Mouse (Mus musculus) limb, embryonic 10.5 days (tissue): ENCODE data around the gene Gm20662. TPM values are rescaled to one million over a fixed set of nuclear protein-coding genes. Genes with fewer than 3 reads are reported as not detected.
A peak's percentile ranks its signal among the peaks of the same experiment; 100 is the strongest.

ENCODE experiments used
- DNase-seq: peaks from one replicate; pipeline ENCODE4 v3.0.0-alpha.2; 2017; ENCODE audit warnings: low spot score
- H3K27ac ChIP-seq: fragments of 300-500 bp; sonication (generic); 2 replicates; pipeline ENCODE4 v1.5.1; 2016; ENCODE audit warnings: mild to moderate bottlenecking
- H3K27me3 ChIP-seq: fragments of 300-500 bp; sonication (generic); 2 replicates; pipeline ENCODE4 v1.6.1; 2016; ENCODE audit warnings: low read depth, mild to moderate bottlenecking; ENCODE audit not compliant: poor library complexity, severe bottlenecking
- H3K36me3 ChIP-seq: fragments of 300-500 bp; sonication (generic); 2 replicates; pipeline ENCODE4 v1.6.1; 2016; ENCODE audit warnings: mild to moderate bottlenecking, moderate library complexity
- H3K4me1 ChIP-seq: fragments of 300-500 bp; sonication (generic); 2 replicates; pipeline ENCODE4 v1.6.1; 2016
- H3K4me3 ChIP-seq: fragments of 300-500 bp; sonication (generic); 2 replicates; pipeline ENCODE4 v1.5.1; 2016; ENCODE audit warnings: mild to moderate bottlenecking, moderate library complexity
- H3K9me3 ChIP-seq: fragments of 300-500 bp; sonication (generic); replicated peaks from 2 replicates; pipeline ENCODE4 v1.6.1; 2016; ENCODE audit warnings: mild to moderate bottlenecking
- WGBS: fragments of 180-500 bp; shearing (Covaris S2); methylation state at CpG from one replicate; pipeline ENCODE4 v1.1.7; 2016; 5-methylcytosine and 5-hydroxymethylcytosine counted together
- microRNA-seq: library from miRNA; unstranded; fragments of <30 nt; microRNA quantifications from one replicate; pipeline ENCODE4, GENCODE M21; 2017
- polyA plus RNA-seq: library from polyadenylated mRNA; unstranded; fragments of >200 nt; fragmentation: Nextera tagmentation; extraction: Ambion mirVana; gene quantifications from 2 replicates; pipeline ENCODE4 v1.2.1, GENCODE M21; 2016

Gm20662 gene
- polyA plus RNA-seq, 1 experiment from 2014 or later, result 0.93 TPM

- DNase-seq, result peak; percentile 95
- Histone ChIP-seq H3K4me3 (peak within 1 kb of the TSS; percentile 96), H3K27me3 (no peaks in the 10 kb centered on the region), H3K36me3 (peaks cover 36% of the 10 kb centered on the region), H3K27ac (peak within 1 kb of the TSS; percentile 89), H3K9me3 (no peaks in the 10 kb centered on the region), H3K4me1 (peaks cover 34% of the 10 kb centered on the region)
- WGBS, result under 1% methylated on average over 52 of the region's 52 CpGs
These were observed 98.2 kb downstream of the Gm20662 start, which contains the start of gene Apeh for GRCm38 (mm10) chr9:108094184-108094941. Gene Apeh, minus strand, starts transcription at chr9:108094606.

Small RNAs within 50 kb of the gene (microRNA-seq; reads per million reads assigned to microRNA genes)
- gene Mir7088, result not detected

Other genes with a start within 250 kb of the Gm20662 start
- 164 and 214 TPM in 2 replicates for gene Rbm5, start 225.4 kb upstream of the Gm20662 start, polyA plus RNA-seq
- gene Rbm6, start 123.1 kb upstream of the Gm20662 start, polyA plus RNA-seq, result 96.4 and 116 TPM in 2 replicates
- 10.9 and 11.6 TPM in 2 replicates for gene Mon1a, start 108.2 kb upstream of the Gm20662 start, polyA plus RNA-seq
- gene Mst1r, start 89.5 kb upstream of the Gm20662 start, polyA plus RNA-seq, result 0.30 and 1.2 TPM in 2 replicates
- not detected in 2 replicates for gene Actl11, start 67.9 kb upstream of the Gm20662 start, polyA plus RNA-seq
- 7.5 and 9.9 TPM in 2 replicates for gene Camkv, start 60.7 kb upstream of the Gm20662 start, polyA plus RNA-seq
- 43.2 and 45.9 TPM in 2 replicates for gene Traip, start 46.2 kb upstream of the Gm20662 start, polyA plus RNA-seq
- 18.6 and 22.5 TPM in 2 replicates for gene Uba7, start 20.8 kb upstream of the Gm20662 start, polyA plus RNA-seq
- 3.5 and 6.2 TPM in 2 replicates for gene Gm20661, start 13.3 kb upstream of the Gm20662 start, polyA plus RNA-seq
- 180 and 189 TPM in 2 replicates for gene Inka1, start 10.5 kb upstream of the Gm20662 start, polyA plus RNA-seq
- 6.5 and 11.9 TPM in 2 replicates for gene Cdhr4, start 3.9 kb upstream of the Gm20662 start, polyA plus RNA-seq
- gene Ip6k1, start 6.2 kb downstream of the Gm20662 start, polyA plus RNA-seq, result 54.1 and 69.8 TPM in 2 replicates
- gene Gmppb, start 52.9 kb downstream of the Gm20662 start, polyA plus RNA-seq, result 25.2 and 26.4 TPM in 2 replicates
- gene Amigo3, start 56.8 kb downstream of the Gm20662 start, polyA plus RNA-seq, result 1.9 and 3.5 TPM in 2 replicates
- gene Mst1, start 84.1 kb downstream of the Gm20662 start, polyA plus RNA-seq, result 0.54 and 0.74 TPM in 2 replicates
- gene Rnf123, start 87.0 kb downstream of the Gm20662 start, polyA plus RNA-seq, result 31.8 and 37.5 TPM in 2 replicates
- gene Apeh, start 98.3 kb downstream of the Gm20662 start, polyA plus RNA-seq, result 70.8 and 76.2 TPM in 2 replicates
- 1.7 TPM in 2 replicates for gene Bsn, start 194.0 kb downstream of the Gm20662 start, polyA plus RNA-seq